Mouse (Mus musculus) CH12.LX (cell line): ENCODE results near the gene Atp1b3. TPM values are rescaled to one million over a fixed set of nuclear protein-coding genes. Genes with fewer than 3 reads are reported as not detected.

Experiments
- DNase-seq: peaks from one replicate; pipeline ENCODE4 v3.0.0-alpha.2; 2013; ENCODE audit errors: extremely low read depth
- H3K27ac ChIP-seq: 2 replicates; pipeline ENCODE4 v1.5.1; 2012; ENCODE audit warnings: low read depth, mild to moderate bottlenecking, control low read depth, moderate library complexity; ENCODE audit not compliant: insufficient read depth
- H3K27me3 ChIP-seq: replicated peaks from 2 replicates; pipeline ENCODE3; 2012; ENCODE audit warnings: inconsistent platforms
- H3K36me3 ChIP-seq, 2 experiments: replicated peaks in 1 of 2; 2 replicates each; pipeline versions ENCODE3 to v1.6.1; 2012; ENCODE audit warnings: inconsistent platforms in 1 of 2, low read length in 1 of 2, mild to moderate bottlenecking in 1 of 2, mixed read lengths in 1 of 2, moderate library complexity in 1 of 2; ENCODE audit not compliant: control insufficient read depth in 1 of 2, insufficient read depth in 1 of 2
- H3K4me1 ChIP-seq, 2 experiments: 2 replicates each; pipeline ENCODE4 v1.6.1; 2012; ENCODE audit warnings: inconsistent platforms in 1 of 2, moderate library complexity in 1 of 2; ENCODE audit not compliant: insufficient read depth in 2 of 2, control insufficient read depth in 1 of 2
- H3K4me2 ChIP-seq: 2 replicates; pipeline ENCODE4 v1.6.1; 2012; ENCODE audit warnings: low read depth, mild to moderate bottlenecking, control low read depth; ENCODE audit not compliant: poor library complexity, insufficient read depth, severe bottlenecking
- H3K4me3 ChIP-seq, 3 experiments: fragments of 150-350 bp in 1 of 3; sonication (generic) in 1 of 3; replicated peaks in 1 of 3; 2 replicates each; pipeline versions ENCODE3 to v1.5.1; 2011 to 2012; ENCODE audit warnings: low read depth in 2 of 3, low read length in 2 of 3, mild to moderate bottlenecking in 2 of 3, moderate library complexity in 2 of 3, control low read depth in 1 of 3, improper control_type of control experiment in 1 of 3, inconsistent platforms in 1 of 3, mixed read lengths in 1 of 3; ENCODE audit not compliant: poor library complexity in 1 of 3
- H3K79me2 ChIP-seq: replicated peaks from 2 replicates; pipeline ENCODE4 v1.6.1; 2012; ENCODE audit warnings: mild to moderate bottlenecking, moderate library complexity; ENCODE audit not compliant: control insufficient read depth, poor library complexity, insufficient read depth, severe bottlenecking; ENCODE audit errors: extremely low read depth
- H3K9ac ChIP-seq: 2 replicates; pipeline ENCODE4 v1.6.1; 2012; ENCODE audit warnings: low read depth, mild to moderate bottlenecking, control low read depth, moderate library complexity; ENCODE audit not compliant: insufficient read depth
- H3K9me3 ChIP-seq: replicated peaks from 2 replicates; pipeline ENCODE3; 2012; ENCODE audit warnings: low read length, inconsistent platforms, mixed read lengths
- BHLHE40 ChIP-seq: IDR thresholded peaks from 2 replicates; pipeline ENCODE4 v1.6.1; 2011; ENCODE audit warnings: mild to moderate bottlenecking, low read depth, low read length, improper control_type of control experiment
- CTCF ChIP-seq, 2 experiments: IDR thresholded peaks in 1 of 2; conservative IDR thresholded peaks in 1 of 2; 2 replicates each; pipeline ENCODE4 v1.5.1; 2011 to 2012; ENCODE audit warnings: low read depth in 2 of 2, low read length in 2 of 2, improper control_type of control experiment in 1 of 2, inconsistent platforms in 1 of 2, mild to moderate bottlenecking in 1 of 2, moderate library complexity in 1 of 2
- E2F4 ChIP-seq: IDR thresholded peaks from 2 replicates; pipeline ENCODE4 v1.6.1; 2011; ENCODE audit warnings: low read depth, low read length, improper control_type of control experiment; ENCODE audit not compliant: insufficient replicate concordance
- ELF1 ChIP-seq: IDR thresholded peaks from 2 replicates; pipeline ENCODE4 v1.6.1; 2014; ENCODE audit warnings: low read depth, mild to moderate bottlenecking, inconsistent platforms, low read length, improper control_type of control experiment
- ETS1 ChIP-seq: conservative IDR thresholded peaks from 2 replicates; pipeline ENCODE4 v1.6.1; 2012; ENCODE audit warnings: low read depth, mild to moderate bottlenecking, inconsistent platforms, low read length, improper control_type of control experiment, moderate library complexity
- GABPA ChIP-seq: IDR thresholded peaks from 2 replicates; pipeline ENCODE4 v1.6.1; 2012; ENCODE audit warnings: low read depth, low read length, improper control_type of control experiment, inconsistent platforms; ENCODE audit not compliant: insufficient replicate concordance
- HCFC1 ChIP-seq: IDR thresholded peaks from 2 replicates; pipeline ENCODE4 v1.6.1; 2012; ENCODE audit warnings: low read depth, mild to moderate bottlenecking, inconsistent platforms, low read length, improper control_type of control experiment
- IRF4 ChIP-seq: IDR thresholded peaks from 2 replicates; pipeline ENCODE4 v1.6.1; 2014; ENCODE audit warnings: low read depth, mild to moderate bottlenecking, inconsistent platforms, low read length, improper control_type of control experiment
- JUN ChIP-seq: IDR thresholded peaks from 2 replicates; pipeline ENCODE4 v1.6.1; 2011; ENCODE audit warnings: low read depth, mild to moderate bottlenecking, low read length, improper control_type of control experiment, moderate library complexity; ENCODE audit not compliant: insufficient read depth
- JUND ChIP-seq: conservative IDR thresholded peaks from 2 replicates; pipeline ENCODE4 v1.6.1; 2011; ENCODE audit warnings: low read depth, low read length, improper control_type of control experiment
- MAFK ChIP-seq: IDR thresholded peaks from 2 replicates; pipeline ENCODE4 v1.6.1; 2011; ENCODE audit warnings: low read length, improper control_type of control experiment; ENCODE audit not compliant: insufficient replicate concordance
- MAX ChIP-seq: IDR thresholded peaks from 2 replicates; pipeline ENCODE4 v1.6.1; 2011; ENCODE audit warnings: low read length, improper control_type of control experiment
- MAZ ChIP-seq: IDR thresholded peaks from 2 replicates; pipeline ENCODE4 v1.6.1; 2012; ENCODE audit warnings: low read depth, mild to moderate bottlenecking, inconsistent platforms, low read length, improper control_type of control experiment, moderate library complexity
- MXI1 ChIP-seq: IDR thresholded peaks from 2 replicates; pipeline ENCODE4 v1.6.1; 2011; ENCODE audit warnings: mild to moderate bottlenecking, low read depth, low read length, improper control_type of control experiment
- NELFE ChIP-seq: IDR thresholded peaks from 2 replicates; pipeline ENCODE4 v1.6.1; 2011; ENCODE audit warnings: low read depth, low read length, improper control_type of control experiment
- NRF1 ChIP-seq: IDR thresholded peaks from 2 replicates; pipeline ENCODE4 v1.6.1; 2014; ENCODE audit warnings: low read depth, mild to moderate bottlenecking, inconsistent platforms, low read length, improper control_type of control experiment, moderate library complexity
- PAX5 ChIP-seq: IDR thresholded peaks from 2 replicates; pipeline ENCODE4 v1.6.1; 2012; ENCODE audit warnings: low read length, inconsistent platforms, mixed read lengths
- RAD21 ChIP-seq: IDR thresholded peaks from 2 replicates; pipeline ENCODE4 v1.6.1; 2011; ENCODE audit warnings: low read depth, mild to moderate bottlenecking, low read length, improper control_type of control experiment, moderate library complexity
- RCOR1 ChIP-seq: conservative IDR thresholded peaks from 2 replicates; pipeline ENCODE4 v1.6.1; 2012; ENCODE audit warnings: low read depth, mild to moderate bottlenecking, inconsistent platforms, low read length, improper control_type of control experiment
- SIN3A ChIP-seq: IDR thresholded peaks from 2 replicates; pipeline ENCODE4 v1.6.1; 2012; ENCODE audit warnings: low read length, improper control_type of control experiment, inconsistent platforms
- SMC3 ChIP-seq: IDR thresholded peaks from 2 replicates; pipeline ENCODE4 v1.6.1; 2011; ENCODE audit warnings: low read depth, low read length, improper control_type of control experiment
- TBP ChIP-seq: conservative IDR thresholded peaks from 2 replicates; pipeline ENCODE4 v1.6.1; 2011; ENCODE audit warnings: low read depth, low read length, improper control_type of control experiment
- UBTF ChIP-seq: IDR thresholded peaks from 2 replicates; pipeline ENCODE4 v1.6.1; 2012; ENCODE audit warnings: low read depth, mild to moderate bottlenecking, inconsistent platforms, low read length, improper control_type of control experiment, moderate library complexity
- ZC3H11A ChIP-seq: IDR thresholded peaks from 2 replicates; pipeline ENCODE4 v1.6.1; 2012; ENCODE audit warnings: low read depth, mild to moderate bottlenecking, inconsistent platforms, low read length, improper control_type of control experiment
- ZNF384 ChIP-seq: IDR thresholded peaks from 2 replicates; pipeline ENCODE4 v1.6.1; 2012; ENCODE audit warnings: low read depth, low read length, improper control_type of control experiment, inconsistent platforms
- dilution Hi-C: fragments of 300-500 bp; cut with MboI; formaldehyde crosslinking; loops from 2 replicates; pipeline ENCODE4 v1.14.3; 2020; ENCODE audit warnings: low sequenced_read_pairs; ENCODE audit not compliant: extremely low pct_unique_long_range_greater_than_20kb, extremely low pct_ligation_motif_present
- in situ Hi-C: fragments of 300-500 bp; cut with MboI; formaldehyde crosslinking; loops from 3 replicates; pipeline ENCODE4 v1.14.3; 2019; ENCODE audit warnings: low sequenced_read_pairs, low pct_ligation_motif_present, low pct_unique_long_range_greater_than_20kb, mixed read lengths
- polyA plus RNA-seq: library from polyadenylated mRNA; unstranded; fragments of >175 nt; gene quantifications from 2 replicates; pipeline ENCODE4 v1.2.1, GENCODE M21; 2012; ENCODE audit warnings: low read depth; ENCODE audit not compliant: insufficient read length
- total RNA-seq, 2 experiments: library from RNA; depleted of rRNA; stranded (reverse); fragments of 300-350 nt in 1 of 2; fragments of >200 nt in 1 of 2; gene quantifications; 2 replicates each; pipeline ENCODE4 v1.2.3; 2012 to 2014

Gene Atp1b3
- total and polyA plus RNA-seq, 3 experiments, result 66.4 to 129 (median 89.8) TPM

GRCm38 (mm10) chr9:96378747-96379146 lies 14.5 kb upstream of the Atp1b3 start:
- TF ChIP-seq ZC3H11A (no peak), MAFK (no peak), ELF1 (no peak), ETS1 (no peak), E2F4 (no peak), JUN (no peak)
- no peak overlapping the region for H3K4me3 ChIP-seq
- no peak overlapping the region for H3K27ac ChIP-seq
- no peak for DNase-seq
- no peaks in the 10 kb centered on the region for H3K27me3 ChIP-seq
- dilution Hi-C loops, result no loop called here
- no peaks in the 10 kb centered on the region for H3K36me3 ChIP-seq
- no peaks in the 10 kb centered on the region for H3K79me2 ChIP-seq
- peaks cover 2 to 13% of the 10 kb centered on the region in 2 experiments; a peak in 2 of 4 replicates for H3K4me1 ChIP-seq
- no peak overlapping the region for H3K4me2 ChIP-seq
- in situ Hi-C loops, result no loop called here
- no peak overlapping the region for H3K9ac ChIP-seq
- H3K9me3 ChIP-seq, result peaks cover 5% of the 10 kb centered on the region

- H3K36me3 ChIP-seq, result no peaks in the 10 kb centered on the region
- H3K9ac ChIP-seq, result no peak overlapping the region
- DNase-seq, result no peak
- no peak overlapping the region for H3K4me2 ChIP-seq
- H3K9me3 ChIP-seq, result peaks cover 5% of the 10 kb centered on the region
- no peak for TF ChIP-seq SMC3
- no peak for TF ChIP-seq NRF1
- no peak for TF ChIP-seq CTCF (conservative IDR thresholded peaks at IDR 0.05 in 1 of 2, IDR thresholded peaks at IDR 0.05 in 1 of 2; ENCODE audit: low read depth in 2 of 2, low read length in 2 of 2)
- TF ChIP-seq, all 38 proteins: peak for 0
- dilution Hi-C loops, result no loop called here
- H3K27me3 ChIP-seq, result no peaks in the 10 kb centered on the region
- H3K27ac ChIP-seq, result no peak overlapping the region
- H3K4me1 ChIP-seq, result peaks cover 2 to 12% of the 10 kb centered on the region in 2 experiments; a peak in 2 of 4 replicates
- in situ Hi-C loops, result no loop called here
- no peak overlapping the region for H3K4me3 ChIP-seq
- H3K79me2 ChIP-seq, result no peaks in the 10 kb centered on the region
Measured at GRCm38 (mm10) chr9:96377096-96377495, 12.9 kb upstream of the Atp1b3 start.

GRCm38 (mm10) chr9:96375819-96376218 lies 11.6 kb upstream of the Atp1b3 start:
- Histone ChIP-seq H3K79me2 (no peaks in the 10 kb centered on the region), H3K36me3 (no peaks in the 10 kb centered on the region)
- TF ChIP-seq MXI1 (no peak), TBP (no peak), UBTF (no peak), JUND (no peak), HCFC1 (no peak), SIN3A (no peak), ZNF384 (no peak), NELFE (no peak), RCOR1 (no peak), ELF1 (no peak), NRF1 (no peak), BHLHE40 (no peak), PAX5 (no peak), RAD21 (no peak), IRF4 (no peak), GABPA (no peak), MAZ (no peak), E2F4 (no peak), MAX (no peak)
- TF ChIP-seq, all 38 proteins: peak for 0
- Histone ChIP-seq H3K9me3 (peaks cover 5% of the 10 kb centered on the region), H3K4me1 (0 out of 4 replicates have a peak, but pooled peaks cover 0 to 2% of the 10 kb centered on the region in 2 experiments), H3K9ac (no peak overlapping the region), H3K4me3 (no peak overlapping the region), H3K27ac (no peak overlapping the region), H3K27me3 (no peaks in the 10 kb centered on the region), H3K4me2 (no peak overlapping the region)
- no peak for DNase-seq
- in situ Hi-C loops, result no loop called here
- dilution Hi-C loops, result no loop called here
